Comparison of ENCODE assay signal across 8 mouse cellular contexts in genomic region chr13:94143063-94143652, GRCm38 (mm10).
DNase-seq lines count a peak whose midpoint lies in the region; ATAC-seq lines count a peak whose summit lies in the region.

No protein-coding gene starts in this region.

- intact Hi-C loops in heart, postnatal 36 days (cut with DNase I) = loop anchor here (5.0 kb wide), 1 partner anchor 81 kb away; no protein-coding TSS in a partner anchor

- H3K27me3 ChIP-seq in liver, embryonic 15.5 days = no peaks in the 10 kb centered on the region
- 0 out of 2 replicates have a peak, but pooled peaks cover 4% of the 10 kb centered on the region for H3K27me3 ChIP-seq in neural tube, embryonic 15.5 days (replicated peaks)

- no peak overlapping the region for H3K4me2 ChIP-seq in liver, embryonic 15.5 days
- no peak overlapping the region; the same call in 1 of the 2 replicates for H3K4me2 ChIP-seq in neural tube, embryonic 15.5 days

- no peak overlapping the region for H3K4me3 ChIP-seq in liver, embryonic 15.5 days (replicated peaks)
- H3K4me3 ChIP-seq in neural tube, embryonic 15.5 days (replicated peaks) = no peak overlapping the region

- H3K27ac ChIP-seq in liver, embryonic 15.5 days (replicated peaks) = 0 out of 2 replicates have a peak overlapping the region, but pooled peaks have one; percentile 33
- no peak overlapping the region for H3K27ac ChIP-seq in neural tube, embryonic 15.5 days (replicated peaks)

- 22% methylated on average over 12 of the region's 12 CpGs for WGBS in liver, embryonic 15.5 days (ENCODE audit: insufficient replicate concordance)
- 6% methylated on average over 12 of the region's 12 CpGs for WGBS in neural tube, embryonic 15.5 days

- H3K36me3 ChIP-seq in liver, embryonic 15.5 days (replicated peaks) = no peaks in the 10 kb centered on the region
- H3K36me3 ChIP-seq in neural tube, embryonic 15.5 days = no peaks in the 10 kb centered on the region

- peak; percentile 44; the same call in 1 of the 2 replicates for ATAC-seq in liver, embryonic 15.5 days (ENCODE audit: insufficient read depth)
- peak; percentile 77 for ATAC-seq in neural tube, embryonic 15.5 days (ENCODE audit: low FRiP score)

- no peaks in the 10 kb centered on the region for H3K9me3 ChIP-seq in liver, embryonic 15.5 days (replicated peaks)
- no peaks in the 10 kb centered on the region for H3K9me3 ChIP-seq in neural tube, embryonic 15.5 days (replicated peaks)

- H3K4me1 ChIP-seq in liver, embryonic 15.5 days (replicated peaks) = no peaks in the 10 kb centered on the region
- peaks cover 28% of the 10 kb centered on the region for H3K4me1 ChIP-seq in neural tube, embryonic 15.5 days

- DNase-seq in adrenal gland, adult (ENCODE audit: inconsistent age in 2 of 2, low spot score in 1 of 2) = peak; percentile 65 to 85
- no peak for DNase-seq in adrenal gland, postnatal 4 days (ENCODE audit: low spot score in 2 of 2)
- DNase-seq in ZHBTc4 (ENCODE audit: low read depth, low spot score) = peak; percentile 24
- DNase-seq in embryo, embryonic 11 days = peak; percentile 65
- DNase-seq in heart, postnatal 36 days = peak; percentile 35
- no peak for DNase-seq in spleen, postnatal 10 days (ENCODE audit: low spot score in 2 of 2)

- H3K9ac ChIP-seq in liver, embryonic 15.5 days = no peak overlapping the region
- H3K9ac ChIP-seq in neural tube, embryonic 15.5 days (replicated peaks) = no peak overlapping the region

Comparison
In these comparisons a context has a peak if more than half of its experiments do, and no peak if none do; other contexts are left out.
1. DNase-seq: peak in adrenal gland, adult (2 of 2), ZHBTc4 (single experiment), embryo, embryonic 11 days (single experiment) and heart, postnatal 36 days (2 of 2); none in adrenal gland, postnatal 4 days (0 of 2) and spleen, postnatal 10 days (0 of 2).